Mouse (Mus musculus) layer of hippocampus, postnatal 10 days (tissue): ENCODE measurements around the gene March1. TPM values are rescaled to one million over a fixed set of nuclear protein-coding genes. Genes with fewer than 3 reads are reported as not detected.

Source experiments
- DNase-seq, 2 experiments: peaks; one replicate each; pipeline ENCODE4 v3.0.0; 2021; ENCODE audit warnings: low spot score in 2 of 2
- total RNA-seq, 2 experiments: library from RNA; stranded (reverse); gene quantifications; 2 replicates each; pipeline ENCODE4 v1.2.3; 2021

March1 gene
- total RNA-seq, 2 experiments from 2014 or later: 77.6 to 80.4 TPM

DNA sequence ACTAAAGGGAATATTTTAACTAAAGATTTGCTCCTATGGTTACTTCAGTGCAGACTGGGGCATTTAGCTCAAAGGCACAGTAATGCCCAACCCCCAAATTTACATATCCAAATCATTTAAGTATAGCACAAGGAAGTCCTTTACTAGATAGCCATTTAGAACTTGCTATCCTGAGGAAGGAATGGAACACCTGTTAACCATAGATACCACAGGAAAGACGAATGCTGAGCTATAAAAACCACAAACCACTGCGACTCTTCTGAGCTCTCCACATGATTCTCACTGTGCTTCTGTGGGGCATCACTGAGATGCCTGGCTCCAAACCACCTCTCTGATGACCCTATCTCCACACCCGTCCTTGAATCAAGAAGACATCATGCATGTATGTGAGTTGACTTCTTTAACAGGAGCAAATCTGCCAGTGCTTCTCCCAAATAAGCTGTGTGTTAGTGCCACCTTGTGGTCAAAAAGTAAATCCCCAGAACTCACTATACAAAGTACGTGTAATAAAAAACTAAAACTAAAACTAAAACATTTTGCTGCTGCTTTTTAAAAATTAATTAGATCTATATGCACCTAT is 879.4 kb downstream of the March1 start:
- peak; percentile 37 to 58 for DNase-seq

- DNase-seq: no peak
These were observed 885.7 kb downstream of the March1 start for GRCm38 (mm10) chr8:66503381-66503780.

DNA sequence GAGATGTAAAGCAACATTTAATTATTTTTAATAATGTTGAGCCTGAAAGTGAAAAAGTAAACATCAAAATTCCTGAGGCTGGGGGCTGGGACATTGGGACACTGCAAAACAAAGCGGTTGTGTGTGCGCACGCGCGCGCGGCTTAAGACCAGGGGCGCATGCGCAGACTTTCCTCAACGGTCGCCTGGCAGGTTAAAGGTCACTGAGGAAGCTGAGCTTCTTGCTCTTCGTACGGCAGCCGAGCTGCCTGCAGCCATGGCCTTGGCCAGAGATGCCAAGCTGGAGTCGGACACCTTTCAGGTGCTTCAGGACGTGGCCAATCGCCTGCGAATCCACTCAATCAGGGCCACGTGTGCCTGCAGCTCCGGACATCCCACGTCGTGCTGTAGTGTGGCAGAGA is 893.8 kb downstream of the March1 start, which contains the start of gene Tktl2:
Tktl2 (plus strand) TSS at position 220 of the 400 bp plus-strand sequence.
- DNase-seq: no peak

GRCm38 (mm10) chr8:66519149-66519548 is 901.4 kb downstream of the March1 start:
- DNase-seq: no peak

DNA sequence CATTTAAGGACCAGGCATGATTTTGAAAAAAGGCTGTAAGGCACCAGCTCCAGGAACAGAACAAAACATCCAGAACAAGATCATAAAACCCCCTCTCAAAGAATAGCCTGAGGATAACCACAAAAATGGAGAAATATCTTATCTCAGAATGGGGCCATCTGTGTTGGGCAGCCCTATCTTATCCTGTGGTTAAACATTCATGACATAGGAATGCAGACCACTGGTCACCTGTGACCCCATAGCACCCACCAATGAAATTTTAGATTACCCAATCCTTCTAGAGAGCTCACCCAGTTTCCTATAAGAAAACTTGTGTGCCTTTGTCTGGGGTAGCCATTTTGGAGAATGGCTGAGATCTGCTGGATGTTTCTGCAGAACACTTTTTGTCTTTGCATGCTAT is 902.9 kb downstream of the March1 start:
- no peak for DNase-seq
